Mouse (Mus musculus) c-Kit-positive CD71-positive TER-119-negative erythroid progenitor cells, embryonic 14.5 days (primary cell): ENCODE results near the gene Nsd2.
"Not testable (repeated sequence)": the region's sequence is repeated elsewhere in the genome, so short reads cannot be mapped to it uniquely, and the experiment has no call there.

ENCODE experiments used
- DNase-seq: peaks from one replicate; pipeline ENCODE4 v3.0.0-alpha.2; 2013; ENCODE audit warnings: low read depth

Gene Nsd2

GRCm38 (mm10) chr5:33851466-33851865 is 30.9 kb downstream of the Nsd2 start:
- no peak for DNase-seq

GRCm38 (mm10) chr5:33853086-33853485 is 32.6 kb downstream of the Nsd2 start:
- no peak for DNase-seq

GRCm38 (mm10) chr5:33854019-33854418 is 33.5 kb downstream of the Nsd2 start:
- DNase-seq = no peak

- DNase-seq = no peak
Observed at GRCm38 (mm10) chr5:33857693-33858092, 37.2 kb downstream of the Nsd2 start.

- no peak for DNase-seq
Observed at GRCm38 (mm10) chr5:33875472-33875871, 54.9 kb downstream of the Nsd2 start.

GRCm38 (mm10) chr5:33881118-33881517 is 60.6 kb downstream of the Nsd2 start:
- DNase-seq = no peak

GRCm38 (mm10) chr5:33893406-33893805 is 72.9 kb downstream of the Nsd2 start:
- no peak for DNase-seq

- no peak for DNase-seq
Observed at GRCm38 (mm10) chr5:33895116-33895515, 74.6 kb downstream of the Nsd2 start.

- no peak for DNase-seq
Observed at GRCm38 (mm10) chr5:33897158-33897557, 76.6 kb downstream of the Nsd2 start.

- no peak for DNase-seq
Observed at GRCm38 (mm10) chr5:33898671-33899070, 78.1 kb downstream of the Nsd2 start.

GRCm38 (mm10) chr5:33899245-33899644 is 78.7 kb downstream of the Nsd2 start:
- DNase-seq = no peak

- DNase-seq = no peak
Observed at GRCm38 (mm10) chr5:33900101-33900500, 79.6 kb downstream of the Nsd2 start.

- DNase-seq = no peak
Observed at GRCm38 (mm10) chr5:33900701-33901263, 80.3 kb downstream of the Nsd2 start.

GRCm38 (mm10) chr5:33901278-33901677 is 80.8 kb downstream of the Nsd2 start:
- DNase-seq = no peak

GRCm38 (mm10) chr5:33902696-33903095 is 82.2 kb downstream of the Nsd2 start:
- no peak for DNase-seq

- no peak for DNase-seq
Observed at GRCm38 (mm10) chr5:33903176-33903575, 82.7 kb downstream of the Nsd2 start.

- DNase-seq = not testable (repeated sequence)
Observed at GRCm38 (mm10) chr5:33915031-33915430, 94.5 kb downstream of the Nsd2 start.

GRCm38 (mm10) chr5:33916616-33917015 is 96.1 kb downstream of the Nsd2 start:
- not testable (repeated sequence) for DNase-seq

- no peak for DNase-seq
Observed at GRCm38 (mm10) chr5:33919466-33919865, 98.9 kb downstream of the Nsd2 start.

- no peak for DNase-seq
Observed at GRCm38 (mm10) chr5:33920037-33920436, 99.5 kb downstream of the Nsd2 start.

GRCm38 (mm10) chr5:33920924-33921323 is 100.4 kb downstream of the Nsd2 start:
- DNase-seq = no peak

- DNase-seq = no peak
Observed at GRCm38 (mm10) chr5:33921486-33922235, 101.1 kb downstream of the Nsd2 start.

GRCm38 (mm10) chr5:33922566-33922965 is 102.0 kb downstream of the Nsd2 start:
- no peak for DNase-seq

- no peak for DNase-seq
Observed at GRCm38 (mm10) chr5:33926170-33926569, 105.6 kb downstream of the Nsd2 start.
